Mouse (Mus musculus): ENCODE measurements around the gene Ndufc1.
A peak's percentile ranks its signal among the peaks of the same experiment; 100 is the strongest.
"Not testable (repeated sequence)": the region's sequence is repeated elsewhere in the genome, so short reads cannot be mapped to it uniquely, and the experiment has no call there.

Ndufc1 gene

DNA sequence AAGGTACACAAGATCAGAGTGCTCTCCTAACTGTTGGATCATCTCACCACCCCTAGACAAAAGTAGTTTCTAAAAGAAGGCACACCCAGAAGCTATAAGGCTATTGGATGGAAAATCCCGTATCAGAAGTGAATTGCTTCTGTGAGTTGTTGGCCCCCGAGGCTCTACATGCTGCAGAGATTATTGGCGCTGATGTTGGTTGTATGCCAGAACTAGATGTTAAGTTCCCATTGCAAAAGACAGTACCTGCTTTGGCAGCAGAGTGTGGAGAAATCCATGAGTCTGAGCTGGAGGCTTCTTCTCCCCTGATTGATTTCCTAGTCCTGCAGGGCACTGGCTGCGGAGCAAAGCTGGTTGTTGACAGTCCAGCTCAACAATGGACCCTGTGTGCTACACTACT is 40.8 kb downstream of the Ndufc1 start:
- DNase-seq (ENCODE audit: low spot score in 2 of 2): no peak

- no peak for DNase-seq (ENCODE audit: low spot score in 2 of 2)
Measured at GRCm38 (mm10) chr3:51366926-51367325, 41.9 kb downstream of the Ndufc1 start.

- DNase-seq (ENCODE audit: low spot score in 2 of 2): no peak
Measured at GRCm38 (mm10) chr3:51365517-51365882, 43.3 kb downstream of the Ndufc1 start.

- DNase-seq (ENCODE audit: low spot score in 2 of 2): peak; percentile 70 to 76
Measured at GRCm38 (mm10) chr3:51364703-51365516, 43.9 kb downstream of the Ndufc1 start.

GRCm38 (mm10) chr3:51361066-51361465 is 47.7 kb downstream of the Ndufc1 start:
- DNase-seq (ENCODE audit: low spot score in 2 of 2): no peak

- DNase-seq (ENCODE audit: low spot score in 2 of 2): no peak
Measured at GRCm38 (mm10) chr3:51359558-51360307, 49.1 kb downstream of the Ndufc1 start.

DNA sequence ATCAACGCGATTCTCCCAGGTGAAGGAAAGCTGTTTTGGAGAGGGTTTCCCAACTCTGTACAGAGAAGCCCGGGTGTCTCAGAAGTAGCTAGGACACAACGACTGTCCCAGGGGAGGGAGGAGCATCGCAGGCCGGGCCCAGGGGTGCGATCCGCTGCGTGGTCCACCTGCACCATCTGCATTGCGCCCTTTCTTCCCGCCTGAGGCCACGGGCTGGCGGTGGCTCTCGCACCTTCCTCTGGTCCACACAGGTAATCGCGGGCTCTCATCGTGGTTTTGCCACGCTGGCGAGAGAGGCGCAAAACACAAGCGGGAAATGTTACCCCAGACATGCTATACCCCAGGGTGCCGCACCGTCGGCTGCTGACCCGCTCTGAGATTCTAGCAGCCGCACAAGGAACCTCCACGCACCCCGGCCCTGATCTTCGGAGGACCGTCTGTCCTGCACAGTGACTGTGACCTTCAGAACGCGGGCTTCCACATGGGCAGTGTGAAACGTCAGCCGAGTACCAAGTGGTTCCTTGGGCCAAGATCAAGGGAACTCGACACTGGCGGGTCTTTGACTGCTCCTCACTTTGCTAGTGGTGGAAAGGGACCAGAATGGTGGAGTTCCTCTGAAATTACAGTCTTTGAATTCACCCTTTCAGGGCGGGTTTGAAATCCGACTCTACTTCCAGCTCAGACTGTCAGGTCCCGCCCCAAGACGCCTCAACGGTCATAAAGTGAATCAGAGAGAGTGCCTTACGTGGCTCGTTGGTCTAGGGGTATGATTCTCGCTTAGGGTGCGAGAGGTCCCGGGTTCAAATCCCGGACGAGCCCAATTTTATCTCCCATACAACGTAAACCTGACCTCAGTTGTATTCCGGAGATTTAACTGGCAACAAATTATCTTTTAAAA is 49.9 kb downstream of the Ndufc1 start:
- peak; percentile 76 to 87 for DNase-seq (ENCODE audit: low spot score in 2 of 2)

DNA sequence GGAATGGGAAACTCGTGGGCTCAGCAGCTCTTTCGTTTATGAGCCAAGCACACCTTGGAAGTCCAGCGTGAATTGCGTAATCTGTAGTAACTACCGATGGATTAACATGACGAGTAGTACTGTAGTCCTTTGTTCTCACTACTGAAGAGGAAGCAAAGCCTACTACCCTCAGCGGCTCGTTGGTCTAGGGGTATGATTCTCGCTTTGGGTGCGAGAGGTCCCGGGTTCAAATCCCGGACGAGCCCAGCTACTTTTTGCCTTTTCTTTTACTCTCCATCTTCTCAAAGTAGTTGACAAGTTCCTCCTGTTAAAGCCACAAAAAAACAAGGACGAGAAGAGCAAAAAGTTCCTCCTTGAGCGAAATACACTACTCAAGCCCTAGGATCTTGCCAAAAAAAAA is 50.6 kb downstream of the Ndufc1 start:
- DNase-seq (ENCODE audit: low spot score in 2 of 2): peak; percentile 67 to 83

DNA sequence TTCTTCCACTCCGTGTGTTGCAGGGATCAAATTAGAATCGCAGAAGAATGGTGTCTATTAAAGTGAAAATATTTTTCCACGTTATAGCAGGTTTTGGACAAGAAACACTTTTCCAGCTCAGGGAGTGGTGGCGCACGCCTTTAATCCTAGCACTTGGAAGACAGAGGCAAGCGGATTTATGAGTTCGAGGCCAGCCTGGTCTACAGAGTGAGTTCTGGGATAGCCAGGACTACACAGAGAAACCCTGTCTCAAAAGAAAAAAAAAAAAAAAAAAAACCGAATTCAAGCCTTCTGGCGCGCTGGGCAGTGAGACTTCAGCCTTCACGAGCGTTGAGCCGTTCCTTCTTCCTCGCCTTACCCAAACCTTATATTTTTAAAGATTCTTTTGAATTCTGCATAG is 51.2 kb downstream of the Ndufc1 start:
- no peak for DNase-seq (ENCODE audit: low spot score in 2 of 2)

- no peak for DNase-seq (ENCODE audit: low spot score in 2 of 2)
Measured at GRCm38 (mm10) chr3:51357078-51357477, 51.7 kb downstream of the Ndufc1 start.

- not testable (repeated sequence) for DNase-seq (ENCODE audit: low spot score in 2 of 2)
Measured at GRCm38 (mm10) chr3:51354956-51355355, 53.8 kb downstream of the Ndufc1 start.
